Mouse (Mus musculus) urinary bladder, postnatal 25 days (tissue): ENCODE measurements around the gene Lgals2.

Experiments
- DNase-seq: peaks from one replicate; pipeline ENCODE4 v3.0.0; 2022; ENCODE audit warnings: low spot score

The Lgals2 gene

GRCm38 (mm10) chr15:78815314-78816073 lies 39.8 kb downstream of the Lgals2 start:
- no peak for DNase-seq

GRCm38 (mm10) chr15:78813603-78814002 lies 41.7 kb downstream of the Lgals2 start:
- no peak for DNase-seq

DNA sequence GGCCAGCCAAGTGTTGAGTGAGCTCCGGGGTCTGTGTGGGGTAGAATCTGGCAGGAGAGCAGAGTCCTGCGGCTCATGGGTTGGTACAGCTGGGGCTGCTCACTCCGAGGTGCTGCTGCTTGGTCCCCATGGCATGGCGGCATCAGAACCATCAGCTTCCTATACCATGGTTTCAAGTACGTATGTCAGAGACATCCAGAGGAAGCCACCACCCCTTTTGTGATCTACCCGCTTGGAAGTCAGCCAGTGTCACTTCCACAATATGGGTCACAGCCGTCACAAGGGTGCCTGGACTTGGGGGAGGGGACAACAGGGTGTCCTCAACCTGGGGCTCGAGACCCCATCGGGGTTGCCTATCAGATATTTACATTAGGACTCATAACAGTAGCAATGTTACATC lies 45.2 kb downstream of the Lgals2 start:
- no peak for DNase-seq

GRCm38 (mm10) chr15:78809739-78810138 lies 45.6 kb downstream of the Lgals2 start:
- DNase-seq = no peak

GRCm38 (mm10) chr15:78808980-78809379 lies 46.3 kb downstream of the Lgals2 start:
- DNase-seq = no peak

- DNase-seq = no peak
Observed at GRCm38 (mm10) chr15:78807141-78807540, 48.2 kb downstream of the Lgals2 start.

- DNase-seq = no peak
Observed at GRCm38 (mm10) chr15:78806614-78807013, 48.7 kb downstream of the Lgals2 start.

GRCm38 (mm10) chr15:78805351-78805750 lies 50.0 kb downstream of the Lgals2 start:
- DNase-seq = no peak

GRCm38 (mm10) chr15:78804326-78804725 lies 51.0 kb downstream of the Lgals2 start:
- no peak for DNase-seq

DNA sequence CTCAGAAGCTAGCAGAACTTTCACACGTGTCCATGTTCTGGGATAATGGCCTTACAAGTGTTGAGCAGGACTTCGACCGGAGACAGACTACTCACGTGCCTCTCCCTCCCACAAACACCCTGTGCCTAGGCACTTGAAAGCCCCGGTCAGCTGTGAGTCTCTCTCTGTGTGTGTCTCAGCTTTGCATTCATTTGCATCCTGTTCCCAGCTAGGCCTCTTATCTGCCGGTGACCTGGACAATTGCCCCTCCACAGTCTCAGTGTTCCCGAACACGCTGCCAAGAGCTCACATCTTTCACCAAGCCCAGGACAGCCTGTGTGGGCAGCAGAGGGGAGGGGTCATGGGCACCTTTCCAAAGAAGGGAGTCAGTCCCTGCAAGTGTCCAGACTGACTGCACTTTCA lies 51.8 kb downstream of the Lgals2 start:
- no peak for DNase-seq

GRCm38 (mm10) chr15:78802776-78803391 lies 52.4 kb downstream of the Lgals2 start, which contains the start of gene Card10:
Card10 (minus strand) TSS chr15:78803042.
- DNase-seq = peak; percentile 41

GRCm38 (mm10) chr15:78801971-78802741 lies 53.2 kb downstream of the Lgals2 start:
- DNase-seq = no peak

GRCm38 (mm10) chr15:78801571-78801970 lies 53.8 kb downstream of the Lgals2 start:
- no peak for DNase-seq
